Mouse (Mus musculus) small intestine, adult 2 months (tissue): Measurements from ENCODE around the gene Eps15. TPM values are rescaled to one million over a fixed set of nuclear protein-coding genes. Genes with fewer than 3 reads are reported as not detected.

Source experiments
- H3K27ac ChIP-seq: fragments of 200-500 bp; 2 replicates; pipeline ENCODE4 v1.5.1; 2012; ENCODE audit warnings: low read depth, low read length, control low read depth, inconsistent platforms; ENCODE audit not compliant: insufficient read depth
- H3K27me3 ChIP-seq: fragments of 200-500 bp; 2 replicates; pipeline ENCODE4 v1.6.1; 2012; ENCODE audit warnings: mild to moderate bottlenecking, moderate library complexity, low read length, inconsistent platforms; ENCODE audit not compliant: control insufficient read depth, insufficient read depth
- H3K36me3 ChIP-seq: fragments of 200-500 bp; 2 replicates; pipeline ENCODE4 v1.6.1; 2012; ENCODE audit warnings: mild to moderate bottlenecking, low read length, control low read depth, inconsistent platforms; ENCODE audit not compliant: control insufficient read depth, insufficient read depth
- H3K4me1 ChIP-seq: fragments of 200-500 bp; 2 replicates; pipeline ENCODE4 v1.6.1; 2012; ENCODE audit warnings: low read length, inconsistent platforms, mixed read lengths; ENCODE audit not compliant: control insufficient read depth, insufficient read depth, insufficient read length
- H3K4me3 ChIP-seq: fragments of 200-500 bp; 2 replicates; pipeline ENCODE4 v1.5.1; 2012; ENCODE audit warnings: low read depth, mild to moderate bottlenecking, control low read depth, inconsistent platforms, low read length, moderate library complexity
- CTCF ChIP-seq: fragments of 200-500 bp; IDR thresholded peaks from 2 replicates; pipeline ENCODE4 v1.5.1; 2012; ENCODE audit warnings: low read depth, mild to moderate bottlenecking, control low read depth, inconsistent platforms, low read length, moderate library complexity, mixed read lengths; ENCODE audit not compliant: insufficient replicate concordance, insufficient read length; ENCODE audit errors: extremely low read depth
- POLR2A ChIP-seq: fragments of 200-500 bp; IDR thresholded peaks from 2 replicates; pipeline ENCODE4 v1.6.1; 2012; ENCODE audit warnings: low read depth, mild to moderate bottlenecking, control low read depth, inconsistent platforms, low read length, moderate library complexity
- WGBS: fragments of 180-500 bp; shearing (Covaris S2); methylation state at CpG from one replicate; pipeline ENCODE4 v1.1.7; 2018; 5-methylcytosine and 5-hydroxymethylcytosine counted together
- polyA plus RNA-seq: library from polyadenylated mRNA; depleted of rRNA; stranded (reverse); fragments of >200 nt; gene quantifications from 2 replicates; pipeline ENCODE4 v1.2.3, GENCODE M21; 2012; rRNA removed

Gene Eps15
- polyA plus RNA-seq, 1 experiment = 2.6 TPM

DNA sequence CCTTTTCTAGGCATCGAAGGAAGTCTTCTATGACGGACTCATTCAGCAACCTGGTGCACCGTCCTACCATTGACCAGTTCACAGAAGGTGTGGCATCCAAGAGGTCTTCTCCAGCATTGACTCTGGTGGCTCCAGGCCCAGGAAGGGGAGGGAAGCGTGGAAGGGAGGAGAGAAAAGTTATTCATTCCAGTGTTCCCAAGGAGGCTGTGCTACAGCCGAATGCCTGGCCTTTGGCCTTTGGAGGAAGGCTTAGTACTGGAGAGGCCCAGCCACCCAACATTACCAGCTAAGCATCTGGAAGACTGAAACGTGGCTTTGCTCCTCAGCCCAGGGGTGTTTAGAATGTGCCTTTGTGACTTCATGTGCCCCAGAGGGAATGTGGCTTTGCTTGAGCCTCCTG lies 142.4 kb downstream of the Eps15 start:
- 84% methylated on average over 6 of the region's 6 CpGs for WGBS
- TF ChIP-seq POLR2A (no peak), CTCF (no peak)
- Histone ChIP-seq H3K27ac (no peak overlapping the region), H3K36me3 (no peaks in the 10 kb centered on the region), H3K27me3 (no peaks in the 10 kb centered on the region), H3K4me1 (peaks cover 13% of the 10 kb centered on the region), H3K4me3 (no peak overlapping the region)

DNA sequence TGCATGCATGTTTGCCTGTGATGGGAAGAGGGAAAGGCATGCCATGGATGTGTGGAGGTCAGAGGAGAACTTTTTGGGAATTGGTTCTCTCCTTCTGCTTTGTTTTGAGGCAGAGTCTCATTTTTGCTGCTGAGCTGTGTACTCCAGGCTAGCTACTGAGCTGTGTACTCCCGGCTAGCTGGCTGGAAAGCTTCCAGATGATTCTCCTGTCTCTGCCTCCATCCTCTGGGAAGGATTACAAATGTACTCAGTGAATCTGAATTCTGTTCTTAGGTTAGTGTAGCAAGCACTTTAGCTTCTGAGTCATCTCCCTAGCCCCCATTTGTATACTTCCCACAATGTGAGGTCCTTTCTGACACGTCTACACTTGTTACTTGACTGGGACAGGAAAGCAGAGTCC lies 143.4 kb downstream of the Eps15 start:
- TF ChIP-seq POLR2A (no peak), CTCF (no peak)
- Histone ChIP-seq H3K4me1 (peaks cover 13% of the 10 kb centered on the region), H3K27ac (no peak overlapping the region), H3K27me3 (no peaks in the 10 kb centered on the region), H3K4me3 (no peak overlapping the region), H3K36me3 (no peaks in the 10 kb centered on the region)
- WGBS = 69% methylated on average over 2 of the region's 2 CpGs

GRCm38 (mm10) chr4:109427058-109427457 lies 147.0 kb downstream of the Eps15 start:
- 44% methylated on average over 1 of the region's 1 CpGs for WGBS
- peaks cover 3% of the 10 kb centered on the region for H3K4me1 ChIP-seq
- H3K27me3 ChIP-seq = no peaks in the 10 kb centered on the region
- H3K27ac ChIP-seq = no peak overlapping the region
- no peaks in the 10 kb centered on the region for H3K36me3 ChIP-seq
- H3K4me3 ChIP-seq = no peak overlapping the region
- TF ChIP-seq POLR2A = no peak
- no peak for TF ChIP-seq CTCF

DNA sequence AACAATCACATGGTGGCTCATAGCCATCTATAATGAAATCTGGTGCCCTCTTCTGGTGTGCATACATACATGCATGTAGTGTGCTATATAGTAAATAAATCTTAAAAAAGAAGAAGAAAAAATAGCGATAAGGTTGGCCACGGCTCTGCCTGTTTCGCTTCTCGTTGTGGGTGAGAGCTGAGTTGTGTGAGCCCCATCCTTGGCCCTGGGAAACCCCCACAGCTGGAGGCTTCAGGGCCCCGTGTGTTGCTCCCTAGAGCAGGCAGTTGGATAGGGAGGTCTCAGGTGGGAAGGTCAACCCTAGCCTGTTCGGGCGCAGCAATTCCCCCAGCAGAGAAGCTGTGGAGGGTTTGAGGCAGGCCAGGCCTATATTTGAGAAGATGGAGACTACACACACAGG lies 150.2 kb downstream of the Eps15 start:
- Histone ChIP-seq H3K36me3 (no peaks in the 10 kb centered on the region), H3K27me3 (no peaks in the 10 kb centered on the region), H3K4me3 (no peak overlapping the region), H3K27ac (no peak overlapping the region), H3K4me1 (peaks cover 3% of the 10 kb centered on the region)
- TF ChIP-seq POLR2A (no peak), CTCF (no peak)
- 86% methylated on average over 7 of the region's 7 CpGs for WGBS

GRCm38 (mm10) chr4:109430854-109431253 lies 150.8 kb downstream of the Eps15 start:
- Histone ChIP-seq H3K36me3 (no peaks in the 10 kb centered on the region), H3K27ac (no peak overlapping the region), H3K4me3 (no peak overlapping the region), H3K4me1 (peaks cover 3% of the 10 kb centered on the region), H3K27me3 (no peaks in the 10 kb centered on the region)
- 17% methylated on average over 13 of the region's 13 CpGs for WGBS
- TF ChIP-seq CTCF (peak; percentile 64; the same call in 1 of the 2 replicates), POLR2A (no peak)

- Histone ChIP-seq H3K4me1 (peaks cover 3% of the 10 kb centered on the region), H3K36me3 (no peaks in the 10 kb centered on the region), H3K4me3 (no peak overlapping the region), H3K27ac (no peak overlapping the region), H3K27me3 (no peaks in the 10 kb centered on the region)
- TF ChIP-seq CTCF (no peak), POLR2A (no peak)
- WGBS = 84% methylated on average over 16 of the region's 16 CpGs
Observed at GRCm38 (mm10) chr4:109432668-109433375, 152.8 kb downstream of the Eps15 start.

- TF ChIP-seq POLR2A (no peak), CTCF (no peak)
- no peaks in the 10 kb centered on the region for H3K36me3 ChIP-seq
- no peaks in the 10 kb centered on the region for H3K27me3 ChIP-seq
- whole genome bisulfite sequencing = 75% methylated on average over 6 of the region's 6 CpGs
- peaks cover 3% of the 10 kb centered on the region for H3K4me1 ChIP-seq
- no peak overlapping the region for H3K4me3 ChIP-seq
- no peak overlapping the region for H3K27ac ChIP-seq
Observed at GRCm38 (mm10) chr4:109433641-109434040, 153.6 kb downstream of the Eps15 start.

- no peak overlapping the region for H3K4me3 ChIP-seq
- WGBS = 91% methylated on average over 1 of the region's 1 CpGs
- H3K36me3 ChIP-seq = no peaks in the 10 kb centered on the region
Observed at GRCm38 (mm10) chr4:109434256-109434655, 154.2 kb downstream of the Eps15 start.

More at GRCm38 (mm10) chr4:109434256-109434655, 154.2 kb downstream of the Eps15 start:
- Histone ChIP-seq H3K4me1 (peaks cover 3% of the 10 kb centered on the region), H3K27me3 (no peaks in the 10 kb centered on the region), H3K27ac (no peak overlapping the region)
- TF ChIP-seq POLR2A = no peak
- TF ChIP-seq CTCF = no peak

Other genes with a start within 250 kb of the Eps15 start
- 24.3 and 29.5 TPM in 2 replicates for gene Osbpl9, start 78.0 kb upstream of the Eps15 start, polyA plus RNA-seq
- not detected in 2 replicates for gene Calr4, start 45.8 kb upstream of the Eps15 start, polyA plus RNA-seq
- gene Ttc39a, start 126.4 kb downstream of the Eps15 start, polyA plus RNA-seq = 17.1 and 17.5 TPM in 2 replicates
- gene Rnf11, start 204.5 kb downstream of the Eps15 start, polyA plus RNA-seq = 17.0 and 27.2 TPM in 2 replicates